Mouse (Mus musculus): ENCODE results near the gene Chrm3. TPM values are rescaled to one million over a fixed set of nuclear protein-coding genes. Genes with fewer than 3 reads are reported as not detected.

Gene Chrm3
- polyA plus RNA-seq, 1 experiment from 2014 or later = 0.08 TPM

DNA sequence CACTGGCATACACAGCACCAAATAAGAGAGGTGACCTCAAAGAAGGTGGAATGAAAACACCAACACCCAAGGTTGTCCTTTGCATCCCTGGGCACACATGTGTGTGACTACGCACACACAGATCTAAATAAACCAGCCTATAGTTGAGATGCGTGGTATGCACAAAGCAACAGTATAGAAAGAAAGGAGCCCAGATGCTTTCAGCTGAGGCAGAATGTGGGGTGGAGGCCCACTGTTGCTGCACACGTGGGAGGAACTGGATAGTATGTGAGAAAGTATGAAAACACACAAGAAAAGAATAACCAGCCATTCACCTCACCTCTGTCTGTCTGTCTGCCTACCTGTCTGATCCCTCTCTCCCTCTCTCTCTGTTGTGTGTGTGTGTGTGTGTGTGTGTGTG, 203.2 kb downstream of the Chrm3 start:
- H3K4me3 ChIP-seq (ENCODE audit: low read depth, low read length) = no peak overlapping the region
- H3K36me3 ChIP-seq (ENCODE audit: control insufficient read depth, insufficient read depth, low read length) = no peaks in the 10 kb centered on the region
- no peak overlapping the region for H3K9ac ChIP-seq (ENCODE audit: low read depth, low read length)
- DNase-seq (ENCODE audit: low spot score) (no peak), ATAC-seq (ENCODE audit: low FRiP score) (no peak)
- no peak overlapping the region for H3K4me2 ChIP-seq (replicated peaks; ENCODE audit: low read depth, low read length)
- no peak overlapping the region for H3K27ac ChIP-seq (ENCODE audit: low read depth, low read length)
- 91% methylated on average over 3 of the region's 3 CpGs for WGBS
- no peaks in the 10 kb centered on the region for H3K9me3 ChIP-seq (ENCODE audit: control insufficient read depth, low read length)
- H3K4me1 ChIP-seq (replicated peaks; ENCODE audit: control insufficient read depth, insufficient read depth, low read length) = no peaks in the 10 kb centered on the region
- H3K27me3 ChIP-seq (ENCODE audit: control insufficient read depth, insufficient read depth, low read length) = no peaks in the 10 kb centered on the region

- no peaks in the 10 kb centered on the region for H3K9me3 ChIP-seq (ENCODE audit: control insufficient read depth, low read length)
- DNase-seq (ENCODE audit: low spot score) (no peak), ATAC-seq (ENCODE audit: low FRiP score) (no peak)
- no peaks in the 10 kb centered on the region for H3K36me3 ChIP-seq (ENCODE audit: control insufficient read depth, insufficient read depth, low read length)
- no peak overlapping the region for H3K27ac ChIP-seq (ENCODE audit: low read depth, low read length)
- no peaks in the 10 kb centered on the region for H3K27me3 ChIP-seq (ENCODE audit: control insufficient read depth, insufficient read depth, low read length)
- 85% methylated on average over 4 of the region's 4 CpGs for WGBS
- no peak overlapping the region for H3K9ac ChIP-seq (ENCODE audit: low read depth, low read length)
- H3K4me3 ChIP-seq (ENCODE audit: low read depth, low read length) = no peak overlapping the region
- no peak overlapping the region for H3K4me2 ChIP-seq (replicated peaks; ENCODE audit: low read depth, low read length)
- no peaks in the 10 kb centered on the region for H3K4me1 ChIP-seq (replicated peaks; ENCODE audit: control insufficient read depth, insufficient read depth, low read length)
Measured at GRCm38 (mm10) chr13:10140573-10140972, 220.1 kb downstream of the Chrm3 start.

- no peak for ATAC-seq (ENCODE audit: low FRiP score)
- 93% methylated on average over 4 of the region's 4 CpGs for WGBS
- H3K9ac ChIP-seq (ENCODE audit: low read depth, low read length) = no peak overlapping the region
- no peak for DNase-seq (ENCODE audit: low spot score)
- no peaks in the 10 kb centered on the region for H3K27me3 ChIP-seq (ENCODE audit: control insufficient read depth, insufficient read depth, low read length)
- no peaks in the 10 kb centered on the region for H3K9me3 ChIP-seq (ENCODE audit: control insufficient read depth, low read length)
- H3K4me3 ChIP-seq (ENCODE audit: low read depth, low read length) = no peak overlapping the region
- H3K4me1 ChIP-seq (replicated peaks; ENCODE audit: control insufficient read depth, insufficient read depth, low read length) = no peaks in the 10 kb centered on the region
- no peaks in the 10 kb centered on the region for H3K36me3 ChIP-seq (ENCODE audit: control insufficient read depth, insufficient read depth, low read length)
- H3K4me2 ChIP-seq (replicated peaks; ENCODE audit: low read depth, low read length) = no peak overlapping the region
- H3K27ac ChIP-seq (ENCODE audit: low read depth, low read length) = no peak overlapping the region
Measured at GRCm38 (mm10) chr13:10138878-10139277, 221.8 kb downstream of the Chrm3 start.

DNA sequence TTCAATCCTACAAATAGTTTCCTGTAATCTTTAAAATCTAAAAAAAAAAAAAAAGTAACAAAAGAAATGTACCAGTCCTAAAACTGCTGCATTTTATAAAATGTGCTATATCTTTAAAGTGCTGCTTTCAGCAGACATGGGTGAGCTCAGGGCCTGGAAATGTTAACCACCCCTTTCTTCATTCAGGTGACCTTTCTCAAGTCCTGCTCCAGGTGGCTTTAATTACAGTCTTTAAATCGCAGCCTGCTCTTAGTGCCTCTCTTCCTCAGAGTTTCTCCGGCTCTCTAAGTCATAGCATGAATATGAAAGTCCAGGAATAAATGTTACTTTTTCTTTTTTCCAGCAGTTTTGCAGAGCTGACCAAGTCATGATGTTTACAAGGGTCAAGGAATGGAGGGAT, 229.6 kb downstream of the Chrm3 start:
- DNase-seq (ENCODE audit: low spot score) = no peak
- Histone ChIP-seq H3K36me3 (ENCODE audit: control insufficient read depth, insufficient read depth, low read length) (no peaks in the 10 kb centered on the region), H3K4me1 (replicated peaks; ENCODE audit: control insufficient read depth, insufficient read depth, low read length) (no peaks in the 10 kb centered on the region), H3K9ac (ENCODE audit: low read depth, low read length) (no peak overlapping the region), H3K27me3 (ENCODE audit: control insufficient read depth, insufficient read depth, low read length) (no peaks in the 10 kb centered on the region), H3K4me3 (ENCODE audit: low read depth, low read length) (no peak overlapping the region), H3K27ac (ENCODE audit: low read depth, low read length) (no peak overlapping the region), H3K9me3 (ENCODE audit: control insufficient read depth, low read length) (no peaks in the 10 kb centered on the region), H3K4me2 (replicated peaks; ENCODE audit: low read depth, low read length) (no peak overlapping the region)
- WGBS = 68% methylated on average over 2 of the region's 2 CpGs
- no peak for ATAC-seq (ENCODE audit: low FRiP score)

GRCm38 (mm10) chr13:10112211-10112610, 248.4 kb downstream of the Chrm3 start:
- Histone ChIP-seq H3K4me2 (replicated peaks; ENCODE audit: low read depth, low read length) (no peak overlapping the region), H3K27ac (ENCODE audit: low read depth, low read length) (no peak overlapping the region), H3K9me3 (ENCODE audit: control insufficient read depth, low read length) (no peaks in the 10 kb centered on the region), H3K36me3 (ENCODE audit: control insufficient read depth, insufficient read depth, low read length) (no peaks in the 10 kb centered on the region), H3K9ac (ENCODE audit: low read depth, low read length) (no peak overlapping the region), H3K4me3 (ENCODE audit: low read depth, low read length) (no peak overlapping the region), H3K27me3 (ENCODE audit: control insufficient read depth, insufficient read depth, low read length) (no peaks in the 10 kb centered on the region), H3K4me1 (replicated peaks; ENCODE audit: control insufficient read depth, insufficient read depth, low read length) (no peaks in the 10 kb centered on the region)
- 87% methylated on average over 2 of the region's 2 CpGs for WGBS
- DNase-seq (ENCODE audit: low spot score) (no peak), ATAC-seq (ENCODE audit: low FRiP score) (no peak)

GRCm38 (mm10) chr13:10109542-10109941, 251.1 kb downstream of the Chrm3 start:
- H3K27ac ChIP-seq (ENCODE audit: low read depth, low read length) = no peak overlapping the region
- H3K9me3 ChIP-seq (ENCODE audit: control insufficient read depth, low read length) = no peaks in the 10 kb centered on the region
- no peaks in the 10 kb centered on the region for H3K36me3 ChIP-seq (ENCODE audit: control insufficient read depth, insufficient read depth, low read length)
- no peak overlapping the region for H3K4me2 ChIP-seq (replicated peaks; ENCODE audit: low read depth, low read length)
- no peak overlapping the region for H3K4me3 ChIP-seq (ENCODE audit: low read depth, low read length)
- no peak for ATAC-seq (ENCODE audit: low FRiP score)
- no peaks in the 10 kb centered on the region for H3K4me1 ChIP-seq (replicated peaks; ENCODE audit: control insufficient read depth, insufficient read depth, low read length)
- DNase-seq (ENCODE audit: low spot score) = no peak
- 37% methylated on average over 1 of the region's 1 CpGs for WGBS
- H3K9ac ChIP-seq (ENCODE audit: low read depth, low read length) = no peak overlapping the region
- H3K27me3 ChIP-seq (ENCODE audit: control insufficient read depth, insufficient read depth, low read length) = no peaks in the 10 kb centered on the region

GRCm38 (mm10) chr13:10107331-10107730, 253.3 kb downstream of the Chrm3 start:
- Histone ChIP-seq H3K4me1 (replicated peaks; ENCODE audit: control insufficient read depth, insufficient read depth, low read length) (no peaks in the 10 kb centered on the region), H3K36me3 (ENCODE audit: control insufficient read depth, insufficient read depth, low read length) (no peaks in the 10 kb centered on the region), H3K9me3 (ENCODE audit: control insufficient read depth, low read length) (no peaks in the 10 kb centered on the region), H3K4me3 (ENCODE audit: low read depth, low read length) (no peak overlapping the region), H3K27ac (ENCODE audit: low read depth, low read length) (no peak overlapping the region), H3K9ac (ENCODE audit: low read depth, low read length) (no peak overlapping the region), H3K4me2 (replicated peaks; ENCODE audit: low read depth, low read length) (no peak overlapping the region), H3K27me3 (ENCODE audit: control insufficient read depth, insufficient read depth, low read length) (no peaks in the 10 kb centered on the region)
- WGBS = 83% methylated on average over 7 of the region's 7 CpGs
- ATAC-seq (ENCODE audit: low FRiP score) (no peak), DNase-seq (ENCODE audit: low spot score) (no peak)

DNA sequence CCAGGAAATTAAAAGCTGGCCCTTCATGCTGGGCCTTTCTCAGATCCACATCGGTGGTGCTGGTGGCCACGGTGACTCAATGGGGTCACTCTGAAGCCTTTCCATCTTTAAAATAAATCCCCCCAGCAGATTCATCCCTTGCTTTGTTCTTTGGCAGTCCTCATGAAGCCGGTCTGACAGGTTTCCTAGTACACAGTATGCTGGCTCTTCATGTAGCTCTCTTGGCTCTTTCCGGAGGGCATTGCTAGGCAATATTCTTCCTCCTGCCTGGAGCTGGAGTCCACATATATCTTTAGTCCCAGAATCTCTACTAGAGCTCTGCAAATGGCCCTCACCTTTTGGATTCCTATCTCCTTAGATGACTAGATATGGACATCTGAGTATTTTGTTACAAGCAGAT, 269.9 kb downstream of the Chrm3 start:
- H3K4me3 ChIP-seq (ENCODE audit: low read depth, low read length) = no peak overlapping the region
- no peak for ATAC-seq (ENCODE audit: low FRiP score)
- whole genome bisulfite sequencing = 72% methylated on average over 4 of the region's 4 CpGs
- H3K4me2 ChIP-seq (replicated peaks; ENCODE audit: low read depth, low read length) = no peak overlapping the region
- no peaks in the 10 kb centered on the region for H3K36me3 ChIP-seq (ENCODE audit: control insufficient read depth, insufficient read depth, low read length)
- H3K27ac ChIP-seq (ENCODE audit: low read depth, low read length) = no peak overlapping the region
- no peaks in the 10 kb centered on the region for H3K4me1 ChIP-seq (replicated peaks; ENCODE audit: control insufficient read depth, insufficient read depth, low read length)
- no peaks in the 10 kb centered on the region for H3K27me3 ChIP-seq (ENCODE audit: control insufficient read depth, insufficient read depth, low read length)
- H3K9me3 ChIP-seq (ENCODE audit: control insufficient read depth, low read length) = no peaks in the 10 kb centered on the region
- H3K9ac ChIP-seq (ENCODE audit: low read depth, low read length) = no peak overlapping the region
- no peak for DNase-seq (ENCODE audit: low spot score)

- Histone ChIP-seq H3K27ac (ENCODE audit: low read depth, low read length) (no peak overlapping the region), H3K4me3 (ENCODE audit: low read depth, low read length) (no peak overlapping the region)
- WGBS = 87% methylated on average over 6 of the region's 6 CpGs
Measured at GRCm38 (mm10) chr13:10086336-10086735, 274.3 kb downstream of the Chrm3 start.

More at GRCm38 (mm10) chr13:10086336-10086735, 274.3 kb downstream of the Chrm3 start:
- Histone ChIP-seq H3K9ac (ENCODE audit: low read depth, low read length) (no peak overlapping the region), H3K4me2 (replicated peaks; ENCODE audit: low read depth, low read length) (no peak overlapping the region), H3K4me1 (replicated peaks; ENCODE audit: control insufficient read depth, insufficient read depth, low read length) (no peaks in the 10 kb centered on the region), H3K36me3 (ENCODE audit: control insufficient read depth, insufficient read depth, low read length) (no peaks in the 10 kb centered on the region), H3K27me3 (ENCODE audit: control insufficient read depth, insufficient read depth, low read length) (no peaks in the 10 kb centered on the region), H3K9me3 (ENCODE audit: control insufficient read depth, low read length) (no peaks in the 10 kb centered on the region)
- no peak for DNase-seq (ENCODE audit: low spot score)
- ATAC-seq (ENCODE audit: low FRiP score) = 0 out of 2 replicates have a peak, but pooled peaks have one; percentile 7
